Mouse (Mus musculus) frontal cortex, postnatal 25 days (tissue): ENCODE measurements around the gene Krtap6-2.

Experiments used
- DNase-seq, 2 experiments: peaks; one replicate each; pipeline ENCODE4 v3.0.0; 2022; ENCODE audit warnings: low spot score in 2 of 2

Gene Krtap6-2

DNA sequence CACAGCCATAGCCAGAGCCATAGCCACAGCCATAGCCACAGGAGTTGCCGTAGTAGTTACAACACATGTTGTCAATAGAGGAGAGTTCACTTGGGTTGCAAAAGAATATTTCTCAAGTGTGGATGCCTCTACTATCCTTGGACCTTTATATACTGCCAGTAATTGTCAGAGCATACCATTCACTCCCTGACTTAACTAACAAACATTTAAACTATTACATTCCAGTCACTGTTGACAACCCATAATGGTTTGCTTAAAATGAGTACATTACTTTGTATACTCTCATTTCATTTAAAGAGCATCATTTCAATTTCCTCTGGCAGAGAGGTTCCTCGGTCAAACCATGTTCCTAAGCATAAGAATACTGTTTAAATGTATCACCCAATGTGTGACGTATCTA is at the start of gene Krtap6-2:
TSS of gene Krtap6-2 (minus strand) at position 101 of the 400 bp plus-strand sequence.
- no peak for DNase-seq

GRCm38 (mm10) chr16:89461189-89461588 is 41.3 kb upstream of the Krtap6-2 start:
- no peak for DNase-seq

DNA sequence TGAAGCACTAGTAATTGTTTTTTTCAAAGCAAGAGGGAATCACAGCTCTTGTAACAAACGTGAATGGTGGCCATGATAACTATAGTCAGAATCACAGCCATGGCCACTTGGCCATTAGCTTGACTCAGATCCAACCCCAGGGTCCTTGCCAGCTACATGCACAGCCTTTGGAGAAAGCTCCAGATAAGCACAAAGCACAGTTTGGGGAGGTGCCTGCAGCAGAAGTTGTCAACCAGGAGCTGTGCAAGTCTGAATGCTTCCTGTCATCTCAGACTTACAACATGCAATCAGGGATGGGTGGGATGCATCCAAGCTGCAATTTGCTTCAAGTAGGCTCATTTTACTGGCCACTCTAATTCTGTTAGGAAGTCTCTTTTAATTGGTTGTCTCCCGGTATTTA is 9.7 kb upstream of the Krtap6-2 start:
- no peak for DNase-seq

DNA sequence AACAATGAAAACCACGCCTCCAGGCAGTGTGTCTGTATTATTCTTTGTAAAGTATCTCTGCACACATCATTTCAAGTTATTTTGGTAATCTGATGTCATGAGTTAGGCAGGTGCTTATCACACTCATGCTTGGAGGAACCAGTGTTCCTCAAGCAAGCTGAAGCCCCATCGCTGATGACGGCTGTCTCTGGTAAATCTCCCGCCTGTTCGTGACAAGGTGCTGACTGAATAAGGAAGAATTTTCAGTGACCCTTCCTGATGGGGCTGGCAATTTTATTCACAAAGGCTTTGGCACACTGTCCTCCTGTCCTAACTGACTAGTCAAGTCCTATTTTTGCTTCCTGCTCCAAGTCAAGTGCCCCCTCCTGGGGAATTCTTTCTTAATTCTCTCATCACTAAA is 5.4 kb upstream of the Krtap6-2 start:
- DNase-seq, result no peak

- no peak for DNase-seq
These were observed 3.6 kb downstream of the Krtap6-2 start for GRCm38 (mm10) chr16:89416311-89416710.

- DNase-seq, result no peak
These were observed 9.4 kb downstream of the Krtap6-2 start for GRCm38 (mm10) chr16:89410345-89411068.

- no peak for DNase-seq
These were observed 16.1 kb downstream of the Krtap6-2 start, which contains the start of gene Krtap21-1 for GRCm38 (mm10) chr16:89403768-89404167. Gene Krtap21-1 (minus strand): TSS chr16:89403868.

DNA sequence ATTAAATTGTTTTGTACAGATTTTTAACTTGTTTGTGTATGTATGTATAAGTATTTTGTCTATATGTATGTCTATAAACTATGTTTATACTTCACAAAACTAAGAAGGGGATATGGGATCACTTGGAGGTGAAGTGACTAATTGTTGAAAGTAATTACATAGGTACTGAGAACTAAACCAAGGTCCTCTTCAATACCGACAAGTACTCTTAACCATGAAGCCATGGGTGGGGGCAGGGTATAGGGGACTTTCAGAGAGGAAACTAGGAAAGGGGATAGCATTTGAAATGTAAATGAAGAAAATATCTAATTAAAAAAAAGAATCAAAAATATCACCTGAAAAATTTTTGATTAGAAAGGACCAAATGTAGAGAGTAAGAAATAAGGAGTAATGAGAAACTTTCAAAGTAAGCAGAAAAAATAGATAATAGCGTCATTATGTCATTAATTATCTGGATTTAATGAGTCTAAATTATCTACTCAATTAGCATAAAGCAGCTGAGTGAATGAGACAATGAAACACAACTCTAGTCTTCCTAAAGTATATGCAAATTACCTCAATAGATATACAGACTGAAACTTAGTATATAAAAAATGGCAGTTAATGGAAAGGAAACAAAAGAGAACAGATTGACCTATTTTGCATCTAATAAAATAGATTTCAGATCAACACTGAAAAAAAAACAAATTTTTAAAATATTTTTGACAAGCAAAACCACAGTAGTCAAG is 47.0 kb downstream of the Krtap6-2 start:
- DNase-seq, result no peak
